Mouse (Mus musculus) ovary, postnatal 14 days (tissue): Measurements from ENCODE around the gene Tnrc18.
A peak's percentile ranks its signal among the peaks of the same experiment; 100 is the strongest.

Experiments used
- DNase-seq: peaks from one replicate; pipeline ENCODE4 v3.0.0; 2022; ENCODE audit warnings: low spot score

Tnrc18 gene

GRCm38 (mm10) chr5:142776080-142776479 is 41.4 kb downstream of the Tnrc18 start:
- no peak for DNase-seq

- no peak for DNase-seq
Measured at GRCm38 (mm10) chr5:142774771-142775170, 42.7 kb downstream of the Tnrc18 start.

- no peak for DNase-seq
Measured at GRCm38 (mm10) chr5:142771964-142772363, 45.5 kb downstream of the Tnrc18 start.

- no peak for DNase-seq
Measured at GRCm38 (mm10) chr5:142771034-142771433, 46.4 kb downstream of the Tnrc18 start.

GRCm38 (mm10) chr5:142769641-142770040 is 47.8 kb downstream of the Tnrc18 start:
- DNase-seq: no peak

- no peak for DNase-seq
Measured at GRCm38 (mm10) chr5:142768352-142769267, 48.9 kb downstream of the Tnrc18 start.

GRCm38 (mm10) chr5:142767937-142768336 is 49.5 kb downstream of the Tnrc18 start:
- DNase-seq: peak; percentile 65

- DNase-seq: no peak
Measured at GRCm38 (mm10) chr5:142766708-142767107, 50.8 kb downstream of the Tnrc18 start.

- no peak for DNase-seq
Measured at GRCm38 (mm10) chr5:142764889-142765288, 52.6 kb downstream of the Tnrc18 start.

GRCm38 (mm10) chr5:142764306-142764705 is 53.2 kb downstream of the Tnrc18 start:
- DNase-seq: no peak

GRCm38 (mm10) chr5:142762082-142762807 is 55.2 kb downstream of the Tnrc18 start:
- DNase-seq: no peak

- DNase-seq: no peak
Measured at GRCm38 (mm10) chr5:142761326-142761983, 56.0 kb downstream of the Tnrc18 start.

GRCm38 (mm10) chr5:142759786-142760185 is 57.7 kb downstream of the Tnrc18 start:
- DNase-seq: no peak

GRCm38 (mm10) chr5:142752241-142752640 is 65.2 kb downstream of the Tnrc18 start:
- DNase-seq: no peak

GRCm38 (mm10) chr5:142750173-142750572 is 67.3 kb downstream of the Tnrc18 start:
- no peak for DNase-seq

- DNase-seq: no peak
Measured at GRCm38 (mm10) chr5:142747026-142747629, 70.3 kb downstream of the Tnrc18 start.

- DNase-seq: no peak
Measured at GRCm38 (mm10) chr5:142739941-142740340, 77.5 kb downstream of the Tnrc18 start.

- no peak for DNase-seq
Measured at GRCm38 (mm10) chr5:142731916-142732315, 85.5 kb downstream of the Tnrc18 start.

GRCm38 (mm10) chr5:142730295-142730694 is 87.2 kb downstream of the Tnrc18 start:
- DNase-seq: no peak

- DNase-seq: no peak
Measured at GRCm38 (mm10) chr5:142728301-142728700, 89.2 kb downstream of the Tnrc18 start.

- no peak for DNase-seq
Measured at GRCm38 (mm10) chr5:142726748-142727147, 90.7 kb downstream of the Tnrc18 start.

GRCm38 (mm10) chr5:142724265-142724664 is 93.2 kb downstream of the Tnrc18 start:
- no peak for DNase-seq
